In the genomic region with DNA sequence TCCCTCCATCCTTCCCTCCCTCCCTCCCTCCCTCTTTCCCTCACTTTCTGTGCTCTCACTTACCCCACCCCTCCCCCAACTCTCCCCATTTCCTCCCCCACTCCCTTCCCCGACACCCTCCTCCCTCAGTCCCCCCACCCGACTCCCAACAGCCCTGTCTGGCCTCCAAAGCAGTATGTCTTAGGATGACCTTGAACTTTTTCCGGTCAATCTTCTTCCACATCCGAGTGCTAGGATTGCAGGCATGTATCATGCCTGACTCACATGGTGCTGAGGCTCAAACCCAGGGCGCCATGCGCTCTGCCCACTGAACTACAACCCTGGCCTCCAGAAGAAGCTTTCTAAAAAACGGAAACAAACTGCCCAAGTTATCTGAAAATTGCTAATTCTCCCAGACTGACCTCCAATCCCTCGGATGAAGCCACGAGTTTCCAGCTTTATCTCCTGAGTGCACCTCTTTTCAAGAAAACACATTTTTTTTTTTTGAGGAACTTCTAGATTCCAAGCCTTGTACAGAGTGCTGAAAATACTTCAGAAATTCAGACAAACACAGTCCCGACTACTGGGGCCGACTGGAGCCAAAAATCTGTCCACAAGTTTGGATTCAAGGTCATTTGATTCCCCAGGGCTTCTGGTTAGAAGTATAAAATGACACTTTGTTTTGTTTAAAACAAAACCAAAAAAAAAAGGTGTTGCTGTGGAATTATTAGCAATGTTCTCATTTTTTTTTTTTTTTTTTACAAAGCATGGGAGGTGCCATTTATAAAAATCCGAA, we compare ENCODE assay signal across 22 mouse cellular contexts.
DNase-seq lines count a peak whose midpoint lies in the region; ATAC-seq and TF ChIP-seq lines count a peak whose summit lies in the region.
"Had no signal": no experiment of that assay in that cellular context is flagged by ENCODE, and none has a peak within 500 bp of the region (broad histone marks: within the 10 kb centered on the region; RNA-seq: fewer than 3 reads in every experiment).

No protein-coding gene starts in this region.

- DNase-seq in heart, adult 9 months (ENCODE audit: low spot score in 2 of 2) = no peak
- DNase-seq in lung, embryonic 14.5 days = peak; percentile 79
- no peak for DNase-seq in lung, adult 18-20 months
- peak; percentile 47 for DNase-seq in ZHBTc4 (ENCODE audit: low read depth, low spot score)
- DNase-seq in testis, postnatal 10 days (ENCODE audit: low spot score) = peak; percentile 37
- no peak for DNase-seq in hindbrain, postnatal 0 days (ENCODE audit: low spot score)
- DNase-seq: cerebellum, adult 8-10 months; forebrain, postnatal 0 days; gastrocnemius, adult 2 months; kidney, postnatal 14 days; layer of hippocampus, adult 9-11 months; liver, embryonic 13.5 days; spleen, adult 18-20 months; thymus, postnatal 14 days had no signal

- TF ChIP-seq CTCF in lung, embryonic 14.5 days (IDR thresholded peaks at IDR 0.05; ENCODE audit: low read depth) = no peak
- TF ChIP-seq CTCF in hindbrain, postnatal 0 days (IDR thresholded peaks at IDR 0.05; ENCODE audit: low read depth) = no peak

- H3K4me1 ChIP-seq in heart, embryonic 14.5 days (ENCODE audit: control insufficient read depth in 2 of 2, insufficient read depth in 2 of 2, low read length in 2 of 2) = peaks cover 4% of the 10 kb centered on the region in 2 experiments; a peak in 3 of 4 replicates
- H3K4me1 ChIP-seq in lung, embryonic 14.5 days (ENCODE audit: insufficient read depth) = no peaks in the 10 kb centered on the region
- no peaks in the 10 kb centered on the region for H3K4me1 ChIP-seq in hindbrain, postnatal 0 days (ENCODE audit: insufficient read depth, low read length)
- H3K4me1 ChIP-seq: liver, embryonic 13.5 days had no signal

- H3K9ac ChIP-seq in heart, embryonic 14.5 days (ENCODE audit: low read length) = no peak overlapping the region
- no peak overlapping the region for H3K9ac ChIP-seq in lung, embryonic 14.5 days
- no peak overlapping the region for H3K9ac ChIP-seq in hindbrain, postnatal 0 days (replicated peaks; ENCODE audit: low read length)
- H3K9ac ChIP-seq: embryonic facial prominence, embryonic 13.5 days; forebrain, postnatal 0 days; heart, embryonic 12.5 days; hindbrain, embryonic 13.5 days; limb, embryonic 12.5 days; liver, embryonic 13.5 days; neural tube, embryonic 13.5 days had no signal

- no peaks in the 10 kb centered on the region for H3K9me3 ChIP-seq in heart, embryonic 14.5 days (ENCODE audit: control insufficient read depth, low read length)
- no peaks in the 10 kb centered on the region for H3K9me3 ChIP-seq in lung, embryonic 14.5 days (ENCODE audit: low read depth, low read length)
- no peaks in the 10 kb centered on the region for H3K9me3 ChIP-seq in hindbrain, postnatal 0 days (ENCODE audit: low read length)
- H3K9me3 ChIP-seq: embryonic facial prominence, embryonic 13.5 days; heart, embryonic 12.5 days; hindbrain, embryonic 13.5 days; limb, embryonic 12.5 days; liver, embryonic 13.5 days; neural tube, embryonic 13.5 days had no signal

- H3K4me3 ChIP-seq in heart, embryonic 14.5 days (ENCODE audit: control insufficient read depth in 1 of 2, insufficient read depth in 1 of 2, low read depth in 1 of 2, low read length in 2 of 2) = no peak overlapping the region
- H3K4me3 ChIP-seq in lung, embryonic 14.5 days (ENCODE audit: low read depth, low read length) = no peak overlapping the region
- H3K4me3 ChIP-seq in hindbrain, postnatal 0 days (ENCODE audit: low read length) = no peak overlapping the region
- H3K4me3 ChIP-seq: embryonic facial prominence, embryonic 13.5 days; gastrocnemius, adult 2 months; heart, embryonic 12.5 days; hindbrain, embryonic 13.5 days; limb, embryonic 12.5 days; liver, embryonic 13.5 days; neural tube, embryonic 13.5 days had no signal

- ATAC-seq in heart, embryonic 14.5 days (ENCODE audit: insufficient number of reproducible peaks, insufficient read depth, low FRiP score, low read depth) = no peak
- ATAC-seq in lung, embryonic 14.5 days (ENCODE audit: insufficient read depth) = peak; percentile 38; the same call in 1 of the 2 replicates
- ATAC-seq in hindbrain, postnatal 0 days = no peak
- ATAC-seq: forebrain, postnatal 0 days; intestine, embryonic 16.5 days had no signal

- no peaks in the 10 kb centered on the region for H3K36me3 ChIP-seq in heart, embryonic 14.5 days (ENCODE audit: control insufficient read depth, insufficient read depth, low read length)
- H3K36me3 ChIP-seq in lung, embryonic 14.5 days (ENCODE audit: insufficient read depth) = no peaks in the 10 kb centered on the region
- no peaks in the 10 kb centered on the region for H3K36me3 ChIP-seq in hindbrain, postnatal 0 days (ENCODE audit: insufficient read depth, low read length)
- H3K36me3 ChIP-seq: embryonic facial prominence, embryonic 13.5 days; heart, embryonic 12.5 days; hindbrain, embryonic 13.5 days; limb, embryonic 12.5 days; liver, embryonic 13.5 days; neural tube, embryonic 13.5 days had no signal

- H3K4me2 ChIP-seq in heart, embryonic 14.5 days (ENCODE audit: low read length) = peak overlapping the region; percentile 16; the same call in 1 of the 2 replicates
- H3K4me2 ChIP-seq in lung, embryonic 14.5 days = no peak overlapping the region
- no peak overlapping the region for H3K4me2 ChIP-seq in hindbrain, postnatal 0 days (ENCODE audit: low read depth, low read length)
- H3K4me2 ChIP-seq: embryonic facial prominence, embryonic 13.5 days; heart, embryonic 12.5 days; hindbrain, embryonic 13.5 days; limb, embryonic 12.5 days; liver, embryonic 13.5 days; midbrain, embryonic 11.5 days; neural tube, embryonic 13.5 days had no signal

- no peaks in the 10 kb centered on the region for H3K27me3 ChIP-seq in heart, embryonic 14.5 days (ENCODE audit: control insufficient read depth, insufficient read depth, low read length)
- no peaks in the 10 kb centered on the region for H3K27me3 ChIP-seq in lung, embryonic 14.5 days (ENCODE audit: insufficient read depth, low read length)
- peaks cover 4% of the 10 kb centered on the region; the same call in 1 of the 2 replicates for H3K27me3 ChIP-seq in hindbrain, postnatal 0 days (ENCODE audit: insufficient read depth, low read length)
- H3K27me3 ChIP-seq: heart, embryonic 12.5 days had no signal

- 49% methylated on average over 12 of the region's 12 CpGs for WGBS in heart, embryonic 14.5 days
- WGBS in lung, embryonic 14.5 days = 34% methylated on average over 12 of the region's 12 CpGs
- WGBS in hindbrain, postnatal 0 days = 65% methylated on average over 12 of the region's 12 CpGs

- no peak overlapping the region for H3K27ac ChIP-seq in heart, embryonic 14.5 days (replicated peaks in 1 of 2; ENCODE audit: control insufficient read depth in 1 of 2, insufficient read depth in 1 of 2, low read depth in 2 of 2, low read length in 2 of 2)
- no peak overlapping the region for H3K27ac ChIP-seq in lung, embryonic 14.5 days (ENCODE audit: low read depth)
- H3K27ac ChIP-seq in hindbrain, postnatal 0 days = no peak overlapping the region
- H3K27ac ChIP-seq: embryonic facial prominence, embryonic 13.5 days; gastrocnemius, adult 2 months; hindbrain, embryonic 13.5 days; limb, embryonic 12.5 days; liver, embryonic 13.5 days; neural tube, embryonic 13.5 days had no signal

Comparison
In these comparisons a context has a peak if more than half of its experiments do, and no peak if none do; other contexts are left out.
1. DNase-seq: peak in lung, embryonic 14.5 days (single experiment), ZHBTc4 (single experiment) and testis, postnatal 10 days (single experiment); none in heart, adult 9 months (0 of 2), lung, adult 18-20 months (0 of 2) and hindbrain, postnatal 0 days (single experiment).